8 mouse cellular contexts compared by ENCODE assay signal in genomic region chr4:44981280-44981973, GRCm38 (mm10). TPM values are rescaled to one million over a fixed set of nuclear protein-coding genes. Genes with fewer than 3 reads are reported as not detected.
DNase-seq lines count a peak whose midpoint lies in the region; ATAC-seq and TF ChIP-seq lines count a peak whose summit lies in the region.

TSS of gene Grhpr (plus strand) at chr4:44981395.

- under 1% methylated on average over 40 of the region's 40 CpGs for WGBS in lung, embryonic 16.5 days

- DNase-seq in G1E (ENCODE audit: low spot score), result peak; percentile 89
- peak; percentile 71 to 79 for DNase-seq in cerebellum, adult 18-20 months
- peak; percentile 72 for DNase-seq in forelimb bud, embryonic 11.5 days (ENCODE audit: low read depth, low spot score)
- DNase-seq in layer of hippocampus, adult 9-10 months (ENCODE audit: low spot score), result peak; percentile 43
- DNase-seq in ovary, postnatal 10 days (ENCODE audit: low spot score), result peak; percentile 60
- peak; percentile 73 to 84 for DNase-seq in thymus, postnatal 10 days (ENCODE audit: low spot score in 2 of 2)

- H3K27me3 ChIP-seq in G1E (ENCODE audit: insufficient read depth, low read length), result no peaks in the 10 kb centered on the region
- no peaks in the 10 kb centered on the region for H3K27me3 ChIP-seq in lung, embryonic 16.5 days (ENCODE audit: control insufficient read depth, insufficient read depth, low read depth, low read length)

- peak within 1 kb of the TSS; percentile 88 for H3K4me2 ChIP-seq in lung, embryonic 16.5 days (ENCODE audit: low read depth, low read length)

- ATAC-seq in G1E (ENCODE audit: extremely low read depth, insufficient number of reproducible peaks, low FRiP score, poor library complexity, severe bottlenecking), result peak; percentile 84
- peak; percentile 81 to 91 for ATAC-seq in hematopoietic stem cell, adult 5-6 weeks (replicated peaks in 1 of 2; ENCODE audit: insufficient read depth in 1 of 2, low FRiP score in 2 of 2, low TSS enrichment in 1 of 2, low read depth in 1 of 2, poor library complexity in 2 of 2, severe bottlenecking in 2 of 2)
- ATAC-seq in lung, embryonic 16.5 days (ENCODE audit: low read depth), result peak; percentile 98

- H3K4me3 ChIP-seq in G1E (ENCODE audit: low read depth, low read length), result peak within 1 kb of the TSS; percentile 90
- peak within 1 kb of the TSS; percentile 83 for H3K4me3 ChIP-seq in lung, embryonic 16.5 days (ENCODE audit: low read length)

- TF ChIP-seq CTCF in G1E (IDR thresholded peaks at IDR 0.05; ENCODE audit: low read depth, low read length), result no peak

- H3K9me3 ChIP-seq in G1E (replicated peaks), result peaks cover 3% of the 10 kb centered on the region; the same call in 1 of the 2 replicates
- H3K9me3 ChIP-seq in lung, embryonic 16.5 days (ENCODE audit: control insufficient read depth, low read length), result no peaks in the 10 kb centered on the region

- peak within 1 kb of the TSS; percentile 88 for H3K9ac ChIP-seq in lung, embryonic 16.5 days (ENCODE audit: low read length)

- peaks cover 41% of the 10 kb centered on the region for H3K36me3 ChIP-seq in G1E (replicated peaks)
- no peaks in the 10 kb centered on the region for H3K36me3 ChIP-seq in lung, embryonic 16.5 days (ENCODE audit: control insufficient read depth, insufficient read depth, low read length)

- peaks cover 52% of the 10 kb centered on the region for H3K4me1 ChIP-seq in G1E (ENCODE audit: insufficient read depth, low read depth, low read length)
- H3K4me1 ChIP-seq in lung, embryonic 16.5 days (replicated peaks; ENCODE audit: control insufficient read depth, insufficient read depth, low read length), result peaks cover 20% of the 10 kb centered on the region

- H3K27ac ChIP-seq in lung, embryonic 16.5 days (ENCODE audit: low read length), result peak within 1 kb of the TSS; percentile 89

RNA-seq across cellular contexts. Expression of gene Grhpr, which starts in this region (rescaled TPM):
- total RNA-seq in G1E (2014; fragmentation: Nextera tagmentation) (25.2 and 32.4 TPM in 2 replicates), G1E (2017) (30.5 and 33.2 TPM in 2 replicates)
- polyA plus RNA-seq in G1E (2012), result 74.2 and 119 TPM in 2 replicates
- 8.2 and 16.8 TPM in 2 replicates for total RNA-seq in hematopoietic stem cell, adult 5-6 weeks (2017)
- polyA plus RNA-seq in lung, embryonic 16.5 days (2015; fragmentation: Nextera tagmentation; extraction: Ambion mirVana), result 57.5 and 57.6 TPM in 2 replicates

Comparison
In these comparisons a context has a peak if more than half of its experiments do, and no peak if none do; other contexts are left out.
1. Peak in every context shown above with its lines: DNase-seq, ATAC-seq, H3K4me3 ChIP-seq and H3K27ac ChIP-seq.